Mouse (Mus musculus) MEL (cell line): ENCODE results near the gene Fam217b. TPM values are rescaled to one million over a fixed set of nuclear protein-coding genes. Genes with fewer than 3 reads are reported as not detected.

ENCODE experiments used
- DNase-seq: peaks from one replicate; pipeline ENCODE4 v3.0.0; 2011; ENCODE audit warnings: low read depth, low spot score
- H3K27ac ChIP-seq: 2 replicates; pipeline ENCODE4 v1.5.1; 2012; ENCODE audit warnings: low read depth, mild to moderate bottlenecking, control low read depth, low read length, moderate library complexity; ENCODE audit not compliant: control insufficient read depth
- H3K27me3 ChIP-seq, 2 experiments: fragments of 150-350 bp in 1 of 2; sonication (generic) in 1 of 2; 2 replicates each; pipeline ENCODE4 v1.6.1; 2012; ENCODE audit warnings: low read length in 2 of 2, mild to moderate bottlenecking in 2 of 2, improper control_type of control experiment in 1 of 2, moderate library complexity in 1 of 2; ENCODE audit not compliant: insufficient read depth in 2 of 2, control insufficient read depth in 1 of 2
- H3K36me3 ChIP-seq, 2 experiments: 2 replicates each; pipeline ENCODE4 v1.6.1; 2012 to 2014; ENCODE audit warnings: low read length in 2 of 2, improper control_type of control experiment in 1 of 2, inconsistent platforms in 1 of 2, mild to moderate bottlenecking in 1 of 2; ENCODE audit not compliant: insufficient read depth in 2 of 2, control insufficient read depth in 1 of 2
- H3K4me1 ChIP-seq, 2 experiments: fragments of 150-350 bp in 1 of 2; sonication (generic) in 1 of 2; 2 replicates each; pipeline ENCODE4 v1.6.1; 2012; ENCODE audit warnings: low read length in 2 of 2, improper control_type of control experiment in 1 of 2, mild to moderate bottlenecking in 1 of 2; ENCODE audit not compliant: insufficient read depth in 2 of 2, control insufficient read depth in 1 of 2
- H3K4me3 ChIP-seq, 2 experiments: fragments of 150-350 bp in 1 of 2; sonication (generic) in 1 of 2; 2 replicates each; pipeline ENCODE4 v1.5.1; 2012; ENCODE audit warnings: low read depth in 2 of 2, low read length in 2 of 2, mild to moderate bottlenecking in 2 of 2, moderate library complexity in 2 of 2, control low read depth in 1 of 2, improper control_type of control experiment in 1 of 2; ENCODE audit not compliant: control insufficient read depth in 1 of 2, insufficient read depth in 1 of 2
- H3K79me2 ChIP-seq: 2 replicates; pipeline ENCODE4 v1.6.1; 2012; ENCODE audit warnings: mild to moderate bottlenecking, low read length, moderate library complexity; ENCODE audit not compliant: control insufficient read depth, poor library complexity, insufficient read depth
- H3K9ac ChIP-seq: 2 replicates; pipeline ENCODE4 v1.6.1; 2012; ENCODE audit warnings: low read depth, mild to moderate bottlenecking, control low read depth, low read length, moderate library complexity; ENCODE audit not compliant: control insufficient read depth, poor library complexity, severe bottlenecking
- H3K9me3 ChIP-seq: fragments of 150-350 bp; sonication (generic); replicated peaks from 2 replicates; pipeline ENCODE4 v1.6.1; 2012; ENCODE audit warnings: mild to moderate bottlenecking, low read length, improper control_type of control experiment, moderate library complexity; ENCODE audit not compliant: insufficient read depth
- BHLHE40 ChIP-seq: IDR thresholded peaks from 2 replicates; pipeline ENCODE4 v1.6.1; 2012; ENCODE audit warnings: low read depth, mild to moderate bottlenecking, inconsistent platforms, low read length, improper control_type of control experiment, borderline replicate concordance
- CHD1 ChIP-seq: IDR thresholded peaks from 2 replicates; pipeline ENCODE4 v1.6.1; 2012; ENCODE audit warnings: low read depth, mild to moderate bottlenecking, inconsistent platforms, low read length, improper control_type of control experiment
- CTCF ChIP-seq, 3 experiments: IDR thresholded peaks in 2 of 3; conservative IDR thresholded peaks in 1 of 3; 2 replicates each; pipeline ENCODE4 v1.5.1; 2011 to 2012; ENCODE audit warnings: low read length in 3 of 3, low read depth in 2 of 3, mild to moderate bottlenecking in 2 of 3, improper control_type of control experiment in 1 of 3, inconsistent platforms in 1 of 3, mixed read lengths in 1 of 3, moderate library complexity in 1 of 3; ENCODE audit not compliant: control insufficient read depth in 1 of 3, insufficient read depth in 1 of 3, poor library complexity in 1 of 3, severe bottlenecking in 1 of 3
- EP300 ChIP-seq, 2 experiments: IDR thresholded peaks; 2 replicates each; pipeline ENCODE4 v1.6.1; 2011; ENCODE audit warnings: improper control_type of control experiment in 2 of 2, low read length in 2 of 2, low read depth in 1 of 2, mild to moderate bottlenecking in 1 of 2
- GABPA ChIP-seq: IDR thresholded peaks from 2 replicates; pipeline ENCODE4 v1.6.1; 2012; ENCODE audit warnings: low read depth, mild to moderate bottlenecking, inconsistent platforms, low read length, improper control_type of control experiment, moderate library complexity
- MAFK ChIP-seq: IDR thresholded peaks from 2 replicates; pipeline ENCODE4 v1.6.1; 2011; ENCODE audit warnings: low read depth, mild to moderate bottlenecking, low read length, improper control_type of control experiment, borderline replicate concordance
- MAZ ChIP-seq: IDR thresholded peaks from 2 replicates; pipeline ENCODE4 v1.6.1; 2012; ENCODE audit warnings: low read depth, mild to moderate bottlenecking, inconsistent platforms, low read length, improper control_type of control experiment
- MYB ChIP-seq: IDR thresholded peaks from 2 replicates; pipeline ENCODE4 v1.6.1; 2011; ENCODE audit warnings: mild to moderate bottlenecking, low read depth, low read length, improper control_type of control experiment
- NELFE ChIP-seq: IDR thresholded peaks from 2 replicates; pipeline ENCODE4 v1.6.1; 2011; ENCODE audit warnings: low read depth, low read length, improper control_type of control experiment
- NRF1 ChIP-seq: IDR thresholded peaks from 2 replicates; pipeline ENCODE4 v1.6.1; 2014; ENCODE audit warnings: low read depth, mild to moderate bottlenecking, inconsistent platforms, low read length, improper control_type of control experiment, moderate library complexity; ENCODE audit not compliant: poor library complexity, insufficient read depth, severe bottlenecking
- RCOR1 ChIP-seq: IDR thresholded peaks from 2 replicates; pipeline ENCODE4 v1.6.1; 2012; ENCODE audit warnings: low read depth, mild to moderate bottlenecking, inconsistent platforms, low read length, improper control_type of control experiment
- SIN3A ChIP-seq: IDR thresholded peaks from 2 replicates; pipeline ENCODE4 v1.6.1; 2012; ENCODE audit warnings: low read length, improper control_type of control experiment, inconsistent platforms
- TAL1 ChIP-seq: IDR thresholded peaks from 2 replicates; pipeline ENCODE4 v1.6.1; 2012; ENCODE audit warnings: mild to moderate bottlenecking, inconsistent platforms, low read length, moderate library complexity, mixed read lengths
- TCF12 ChIP-seq: IDR thresholded peaks from 2 replicates; pipeline ENCODE4 v1.6.1; 2014; ENCODE audit warnings: low read depth, mild to moderate bottlenecking, inconsistent platforms, low read length, improper control_type of control experiment, moderate library complexity
- USF2 ChIP-seq, 2 experiments: IDR thresholded peaks; 2 replicates each; pipeline ENCODE4 v1.6.1; 2011 to 2012; ENCODE audit warnings: improper control_type of control experiment in 2 of 2, low read length in 2 of 2, borderline replicate concordance in 1 of 2, inconsistent platforms in 1 of 2, low read depth in 1 of 2, mild to moderate bottlenecking in 1 of 2; ENCODE audit not compliant: insufficient read depth in 1 of 2
- polyA plus RNA-seq, 2 experiments: library from polyadenylated mRNA; stranded (reverse) in 1 of 2; unstranded in 1 of 2; fragments of >175 nt in 1 of 2; fragments of >200 nt in 1 of 2; gene quantifications; 2 replicates each; pipeline versions ENCODE4 v1.2.1 to v1.2.4; 2012; ENCODE audit warnings: low replicate concordance in 2 of 2, low read depth in 1 of 2; ENCODE audit not compliant: insufficient read length in 2 of 2, insufficient read depth in 1 of 2, missing spikeins in 1 of 2
- total RNA-seq: library from RNA; depleted of rRNA; stranded (reverse); fragments of 300-350 nt; gene quantifications from 2 replicates; pipeline ENCODE4 v1.2.3, GENCODE M21; 2012

The Fam217b gene
- total and polyA plus RNA-seq, 3 experiments = not detected

DNA sequence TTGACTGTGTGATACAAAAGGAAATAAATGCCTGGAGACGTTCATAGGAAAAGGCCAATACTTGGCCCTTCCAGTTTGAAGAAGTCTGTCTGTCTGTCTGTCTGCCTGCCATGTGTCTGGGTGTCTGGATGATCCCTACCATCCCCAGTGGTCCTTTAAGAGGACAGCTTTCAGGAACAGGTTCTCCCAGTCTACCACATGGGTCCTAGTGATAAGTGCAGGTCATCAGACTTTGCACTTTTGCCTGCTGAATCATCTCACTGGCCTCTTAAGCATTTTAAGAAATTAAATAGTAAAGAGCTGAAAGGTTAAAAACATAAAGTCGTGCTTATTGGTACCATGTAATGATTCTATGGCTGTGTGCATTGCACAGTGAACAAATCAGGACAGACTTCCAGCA is 19.2 kb downstream of the Fam217b start:
- Histone ChIP-seq H3K4me3 (no peak overlapping the region), H3K9me3 (no peaks in the 10 kb centered on the region), H3K36me3 (no peaks in the 10 kb centered on the region)
- no peak for TF ChIP-seq GABPA
- TF ChIP-seq TAL1 = no peak
- no peak for TF ChIP-seq MYB
- TF ChIP-seq MAZ = no peak
- no peak for TF ChIP-seq NELFE
- no peak for TF ChIP-seq BHLHE40
- no peak for TF ChIP-seq NRF1
- no peak for TF ChIP-seq CTCF (IDR thresholded peaks at IDR 0.05 in 2 of 3, conservative IDR thresholded peaks at IDR 0.05 in 1 of 3; ENCODE audit: control insufficient read depth in 1 of 3, insufficient read depth in 1 of 3, low read depth in 2 of 3, low read length in 3 of 3, poor library complexity in 1 of 3, severe bottlenecking in 1 of 3)
- TF ChIP-seq EP300 (IDR thresholded peaks at IDR 0.05; ENCODE audit: low read depth in 1 of 2, low read length in 2 of 2) = no peak
- no peak for TF ChIP-seq TCF12
- TF ChIP-seq CHD1 = no peak
- TF ChIP-seq, all 39 proteins: peak for 0
- H3K79me2 ChIP-seq = no peaks in the 10 kb centered on the region
- H3K27me3 ChIP-seq = no peaks in the 10 kb centered on the region
- H3K27ac ChIP-seq = no peak overlapping the region
- H3K9ac ChIP-seq = no peak overlapping the region
- no peak for DNase-seq
- H3K4me1 ChIP-seq = no peaks in the 10 kb centered on the region

DNA sequence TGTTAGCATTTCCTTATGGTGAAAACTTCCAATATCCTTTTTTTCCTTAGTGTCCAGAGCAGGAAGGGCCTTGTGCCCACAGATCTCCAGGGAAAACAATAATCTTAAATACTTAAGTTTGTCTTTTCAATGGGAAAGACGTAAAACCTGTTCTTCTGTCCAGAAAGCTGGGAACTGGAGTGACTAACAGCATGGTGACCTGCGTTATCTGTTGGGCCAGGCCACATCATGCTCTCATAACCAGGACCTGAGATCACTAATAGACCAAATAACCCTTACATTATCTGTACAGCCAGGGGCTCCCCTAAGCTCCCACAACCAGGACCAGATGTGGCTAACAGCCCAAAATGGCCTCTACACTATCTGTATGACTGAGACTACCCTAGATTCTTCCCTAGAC is 19.6 kb downstream of the Fam217b start:
- no peaks in the 10 kb centered on the region for H3K27me3 ChIP-seq
- no peak overlapping the region for H3K4me3 ChIP-seq
- no peaks in the 10 kb centered on the region for H3K79me2 ChIP-seq
- H3K27ac ChIP-seq = no peak overlapping the region
- no peak overlapping the region for H3K9ac ChIP-seq
- TF ChIP-seq USF2 (IDR thresholded peaks at IDR 0.05; ENCODE audit: borderline replicate concordance in 1 of 2, insufficient read depth in 1 of 2, low read depth in 1 of 2, low read length in 2 of 2) = no peak
- no peak for TF ChIP-seq MAFK
- no peak for TF ChIP-seq CTCF (IDR thresholded peaks at IDR 0.05 in 2 of 3, conservative IDR thresholded peaks at IDR 0.05 in 1 of 3; ENCODE audit: control insufficient read depth in 1 of 3, insufficient read depth in 1 of 3, low read depth in 2 of 3, low read length in 3 of 3, poor library complexity in 1 of 3, severe bottlenecking in 1 of 3)
- TF ChIP-seq SIN3A = no peak
- TF ChIP-seq RCOR1 = no peak
- TF ChIP-seq, all 39 proteins: peak for 0
- no peaks in the 10 kb centered on the region for H3K9me3 ChIP-seq
- H3K36me3 ChIP-seq = no peaks in the 10 kb centered on the region
- DNase-seq = no peak
- no peaks in the 10 kb centered on the region for H3K4me1 ChIP-seq
